Mouse (Mus musculus) stomach, postnatal 0 days (tissue): Measurements from ENCODE around the gene H2afy2. TPM values are rescaled to one million over a fixed set of nuclear protein-coding genes. Genes with fewer than 3 reads are reported as not detected.

Experiments
- ATAC-seq: fragments of 200-750 bp; cut with Nextera tagmentation; 2 replicates; pipeline ENCODE4 v1.8.0; 2017; ENCODE audit not compliant: low FRiP score, low TSS enrichment
- DNase-seq: peaks from one replicate; pipeline ENCODE4 v3.0.0-alpha.2; 2016; ENCODE audit warnings: low spot score
- H3K27ac ChIP-seq: fragments of 300-500 bp; sonication (generic); replicated peaks from 2 replicates; pipeline ENCODE4 v1.5.1; 2014; ENCODE audit warnings: mild to moderate bottlenecking, control low read depth
- H3K27me3 ChIP-seq: fragments of 300-500 bp; sonication (generic); 2 replicates; pipeline ENCODE4 v1.6.1; 2014; ENCODE audit warnings: low read length; ENCODE audit not compliant: control insufficient read depth, insufficient read depth
- H3K36me3 ChIP-seq: fragments of 300-500 bp; sonication (generic); 2 replicates; pipeline ENCODE4 v1.6.1; 2014; ENCODE audit warnings: low read length, mixed read lengths; ENCODE audit not compliant: control insufficient read depth, insufficient read depth
- H3K4me1 ChIP-seq: fragments of 300-500 bp; sonication (generic); replicated peaks from 2 replicates; pipeline ENCODE4 v1.6.1; 2014; ENCODE audit warnings: antibody characterized with exemption; ENCODE audit not compliant: control insufficient read depth, insufficient read depth
- H3K4me2 ChIP-seq: fragments of 300-500 bp; sonication (generic); replicated peaks from 2 replicates; pipeline ENCODE4 v1.6.1; 2014; ENCODE audit warnings: low read depth, mild to moderate bottlenecking, control low read depth, moderate library complexity
- H3K4me3 ChIP-seq: fragments of 300-500 bp; sonication (generic); 2 replicates; pipeline ENCODE4 v1.5.1; 2014; ENCODE audit warnings: low read depth, low read length, control low read depth
- H3K9ac ChIP-seq: fragments of 300-500 bp; sonication (generic); 2 replicates; pipeline ENCODE4 v1.6.1; 2014; ENCODE audit warnings: mild to moderate bottlenecking, low read length, control low read depth, mixed read lengths
- H3K9me3 ChIP-seq: fragments of 300-500 bp; sonication (generic); 2 replicates; pipeline ENCODE4 v1.6.1; 2016; ENCODE audit warnings: low read length; ENCODE audit not compliant: control insufficient read depth
- CTCF ChIP-seq: IDR thresholded peaks from 2 replicates; pipeline ENCODE4 v1.5.1; 2016; ENCODE audit warnings: antibody characterized with exemption, low read depth, mild to moderate bottlenecking, moderate library complexity
- EP300 ChIP-seq: optimal IDR thresholded peaks from 2 replicates; pipeline ENCODE3; 2016; ENCODE audit warnings: antibody characterized with exemption
- WGBS: fragments of 180-500 bp; shearing (Covaris S2); extraction: QIAGEN DNeasy Blood & Tissue Kit; methylation state at CpG from one replicate; pipeline ENCODE4 v1.1.7; 2014; 5-methylcytosine and 5-hydroxymethylcytosine counted together
- polyA plus RNA-seq: library from polyadenylated mRNA; unstranded; fragments of >200 nt; fragmentation: Nextera tagmentation; extraction: Ambion mirVana; gene quantifications from 2 replicates; pipeline ENCODE4 v1.2.1, GENCODE M21; 2015

Gene H2afy2
- polyA plus RNA-seq, 1 experiment from 2014 or later, result 26.0 TPM

DNA sequence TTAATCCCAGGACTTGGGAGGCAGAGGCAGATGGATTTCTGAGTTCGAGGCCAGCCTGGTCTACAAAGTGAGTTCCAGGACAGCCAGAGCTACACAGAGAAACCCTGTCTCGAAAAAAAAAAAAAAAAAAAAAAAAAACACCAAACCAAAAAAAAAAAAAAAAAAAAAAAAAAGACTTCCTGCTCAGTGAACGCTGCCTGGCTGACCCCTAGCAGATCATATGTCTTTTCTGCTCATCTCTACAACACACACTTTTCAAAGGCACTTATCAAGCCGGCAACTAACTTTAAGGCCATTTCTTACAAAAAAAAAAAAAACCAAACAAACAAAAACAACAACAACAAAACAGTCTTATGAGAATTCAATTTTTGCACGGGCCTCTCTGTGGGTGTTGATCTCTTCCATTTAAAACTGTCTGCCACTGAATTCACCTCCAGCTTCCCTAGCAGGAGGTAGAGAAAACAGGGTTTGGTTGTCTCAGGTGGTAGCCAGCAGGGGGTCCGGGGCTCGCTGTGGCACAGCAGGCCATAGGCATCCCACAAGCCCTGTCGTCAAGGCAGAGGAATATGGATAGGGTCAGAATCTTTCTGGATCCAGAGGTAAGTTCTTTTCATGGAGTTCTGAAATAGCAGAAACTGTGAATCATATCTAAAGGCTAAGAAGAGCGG, 2.4 kb downstream of the H2afy2 start:
- H3K9me3 ChIP-seq, result no peaks in the 10 kb centered on the region
- H3K9ac ChIP-seq, result no peak overlapping the region
- ATAC-seq (no peak), DNase-seq (no peak)
- no peak overlapping the region for H3K4me3 ChIP-seq
- no peak for TF ChIP-seq CTCF
- no peak for TF ChIP-seq EP300
- H3K4me1 ChIP-seq, result no peaks in the 10 kb centered on the region
- no peak overlapping the region for H3K4me2 ChIP-seq
- H3K27me3 ChIP-seq, result no peaks in the 10 kb centered on the region
- 37% methylated on average over 8 of the region's 9 CpGs for WGBS
- H3K27ac ChIP-seq, result no peak overlapping the region
- H3K36me3 ChIP-seq, result no peaks in the 10 kb centered on the region

DNA sequence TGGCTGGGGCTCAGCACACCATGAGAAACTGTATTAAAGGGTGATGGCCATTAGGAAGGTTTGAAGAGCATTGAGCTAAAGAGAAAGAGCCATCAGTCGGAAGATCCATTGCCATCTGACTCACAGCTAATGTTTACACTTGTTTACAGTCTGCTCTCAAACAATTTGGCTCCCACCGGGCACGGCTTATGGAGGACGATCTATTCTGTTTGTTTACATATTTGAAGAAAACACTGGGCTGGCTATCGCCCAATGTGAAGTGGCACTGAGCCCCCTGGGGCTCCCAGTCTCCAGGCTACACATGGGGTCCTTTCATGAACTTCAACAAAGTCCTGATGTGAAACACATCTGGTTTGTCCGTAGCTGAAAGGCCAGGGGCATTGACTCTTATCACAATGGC, 17.1 kb downstream of the H2afy2 start:
- Histone ChIP-seq H3K4me3 (no peak overlapping the region), H3K4me1 (no peaks in the 10 kb centered on the region), H3K9ac (no peak overlapping the region), H3K9me3 (no peaks in the 10 kb centered on the region), H3K27me3 (no peaks in the 10 kb centered on the region), H3K4me2 (no peak overlapping the region), H3K27ac (no peak overlapping the region), H3K36me3 (no peaks in the 10 kb centered on the region)
- DNase-seq (no peak), ATAC-seq (no peak)
- WGBS, result 28% methylated on average over 6 of the region's 6 CpGs
- TF ChIP-seq CTCF (no peak), EP300 (no peak)

DNA sequence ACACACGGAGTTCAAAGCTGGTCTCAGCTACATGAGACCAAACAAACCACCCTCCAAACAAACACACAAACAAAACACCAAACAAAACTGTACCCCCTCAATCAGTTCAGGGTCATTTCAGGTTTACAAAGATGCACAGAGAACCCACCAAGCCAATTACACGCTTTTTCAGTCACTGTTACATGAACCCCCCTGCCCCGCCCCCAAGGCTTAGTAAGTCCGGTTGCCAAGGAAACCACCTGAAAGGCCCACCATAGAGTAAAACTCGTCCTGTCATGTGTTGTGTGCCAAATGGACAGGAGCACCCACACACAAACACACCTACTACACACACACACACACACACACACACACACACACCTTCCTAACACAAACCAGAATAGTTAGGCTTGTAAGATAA, 18.4 kb downstream of the H2afy2 start:
- DNase-seq, result no peak
- H3K9me3 ChIP-seq, result no peaks in the 10 kb centered on the region
- no peak overlapping the region for H3K9ac ChIP-seq
- no peak for ATAC-seq
- TF ChIP-seq EP300, result no peak
- no peak for TF ChIP-seq CTCF
- no peaks in the 10 kb centered on the region for H3K4me1 ChIP-seq
- no peak overlapping the region for H3K4me3 ChIP-seq
- H3K27me3 ChIP-seq, result no peaks in the 10 kb centered on the region
- H3K36me3 ChIP-seq, result no peaks in the 10 kb centered on the region
- no peak overlapping the region for H3K27ac ChIP-seq
- 65% methylated on average over 5 of the region's 5 CpGs for WGBS
- no peak overlapping the region for H3K4me2 ChIP-seq

DNA sequence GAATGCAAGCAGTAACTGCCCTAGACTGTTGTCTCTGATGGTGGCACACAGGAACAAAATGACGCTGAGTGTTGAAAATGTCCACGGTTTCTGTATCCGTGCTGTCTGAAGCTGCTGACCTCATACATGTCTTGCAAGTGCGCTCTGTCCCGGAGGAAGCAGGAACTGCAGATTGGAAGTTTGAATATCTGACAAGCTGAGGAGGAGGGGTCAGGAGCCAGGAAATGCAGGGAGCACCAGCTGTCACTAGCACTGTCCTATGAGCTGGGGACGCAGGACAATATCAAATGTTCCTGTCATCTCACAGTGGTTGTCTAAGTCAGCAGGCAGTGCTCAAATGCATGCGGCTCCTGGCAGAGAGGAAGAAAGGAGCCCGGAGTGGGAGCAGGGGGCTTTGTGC, 19.3 kb downstream of the H2afy2 start:
- Histone ChIP-seq H3K4me2 (no peak overlapping the region), H3K4me1 (no peaks in the 10 kb centered on the region), H3K9ac (no peak overlapping the region), H3K27ac (no peak overlapping the region), H3K27me3 (no peaks in the 10 kb centered on the region), H3K4me3 (no peak overlapping the region), H3K36me3 (no peaks in the 10 kb centered on the region), H3K9me3 (no peaks in the 10 kb centered on the region)
- ATAC-seq, result peak; percentile 24; the same call in 1 of the 2 replicates
- no peak for DNase-seq
- 65% methylated on average over 8 of the region's 8 CpGs for WGBS
- TF ChIP-seq EP300 (no peak), CTCF (peak; percentile 35)

DNA sequence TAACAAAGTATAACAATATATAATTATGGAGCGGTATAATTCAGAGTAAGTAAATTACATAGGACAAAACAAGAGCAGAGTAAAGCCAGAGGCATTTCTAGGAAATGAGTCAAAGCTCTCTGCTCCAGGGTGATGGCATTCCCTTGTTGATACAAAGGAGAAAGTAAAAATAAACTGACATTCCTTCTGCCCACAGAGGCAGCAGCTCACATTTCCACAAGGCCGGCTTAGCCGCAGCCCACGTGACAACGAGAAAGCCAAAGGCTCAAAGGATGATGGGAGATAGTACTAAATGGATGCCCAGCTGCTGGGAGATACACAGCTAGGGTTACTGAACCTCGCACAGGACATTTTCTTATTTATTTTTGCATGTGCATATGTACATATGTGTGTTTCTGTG, 24.1 kb downstream of the H2afy2 start:
- no peaks in the 10 kb centered on the region for H3K4me1 ChIP-seq
- H3K36me3 ChIP-seq, result no peaks in the 10 kb centered on the region
- ATAC-seq (peak; percentile 78; the same call in 1 of the 2 replicates), DNase-seq (peak; percentile 37)
- H3K9me3 ChIP-seq, result no peaks in the 10 kb centered on the region
- H3K4me3 ChIP-seq, result no peak overlapping the region
- H3K27ac ChIP-seq, result peak overlapping the region; percentile 71
- TF ChIP-seq CTCF, result no peak
- TF ChIP-seq EP300, result no peak
- no peak overlapping the region for H3K4me2 ChIP-seq
- WGBS, result 29% methylated on average over 6 of the region's 6 CpGs
- H3K27me3 ChIP-seq, result no peaks in the 10 kb centered on the region
- H3K9ac ChIP-seq, result no peak overlapping the region

DNA sequence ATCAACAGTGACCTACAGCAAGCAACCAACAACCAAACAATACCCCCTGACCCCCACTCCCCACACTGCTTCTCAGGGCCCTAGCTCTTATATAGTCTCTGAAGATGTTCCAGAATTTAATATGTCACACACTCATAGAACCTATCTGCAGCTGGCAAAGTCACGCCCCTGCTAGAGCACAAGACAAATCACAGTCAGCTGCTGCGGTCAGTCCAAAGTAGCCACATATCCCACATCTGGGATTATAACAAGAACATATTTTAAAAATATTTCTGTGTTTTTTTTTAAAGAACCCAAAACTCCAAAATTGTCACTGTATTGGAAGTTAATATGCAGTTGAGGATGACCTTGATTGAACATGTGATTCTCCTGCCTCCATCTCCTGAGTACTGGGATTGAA, 25.0 kb downstream of the H2afy2 start:
- no peaks in the 10 kb centered on the region for H3K27me3 ChIP-seq
- peak overlapping the region; percentile 69; the same call in 1 of the 2 replicates for H3K27ac ChIP-seq
- no peak overlapping the region for H3K4me2 ChIP-seq
- DNase-seq (no peak), ATAC-seq (no peak)
- WGBS, result 93% methylated on average over 2 of the region's 2 CpGs
- H3K9ac ChIP-seq, result no peak overlapping the region
- H3K9me3 ChIP-seq, result no peaks in the 10 kb centered on the region
- no peak overlapping the region for H3K4me3 ChIP-seq
- no peaks in the 10 kb centered on the region for H3K4me1 ChIP-seq
- no peaks in the 10 kb centered on the region for H3K36me3 ChIP-seq
- no peak for TF ChIP-seq EP300
- TF ChIP-seq CTCF, result no peak
